Mouse (Mus musculus): ENCODE results near the gene Aspm.

Gene Aspm

DNA sequence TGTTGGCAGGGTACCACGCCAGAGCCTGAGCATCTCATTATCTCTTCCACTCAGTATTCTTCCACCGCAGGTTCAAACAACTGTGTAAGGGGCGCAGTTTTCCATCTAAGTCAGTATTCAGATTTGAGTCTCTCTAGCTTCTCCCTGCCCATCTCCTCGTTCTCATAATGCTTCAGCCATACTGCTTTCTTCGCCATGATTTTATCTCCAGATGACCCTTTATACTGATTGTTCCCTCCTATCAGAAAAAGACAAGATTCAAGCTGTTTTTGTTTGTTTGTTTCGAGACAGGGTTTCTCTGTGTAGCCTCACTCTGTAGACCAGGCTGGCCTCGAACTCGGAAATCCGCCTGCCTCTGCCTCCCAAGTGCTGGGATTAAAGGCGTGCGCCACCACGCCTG, 60.0 kb downstream of the Aspm start:
- DNase-seq: no peak
